Comparison of ENCODE assay signal across 26 mouse cellular contexts in genomic region chr1:52620442-52620841, GRCm38 (mm10).
"Had no signal": no experiment of that assay in that cellular context is flagged by ENCODE, and none has a peak within 500 bp of the region (broad histone marks: within the 10 kb centered on the region; RNA-seq: fewer than 3 reads in every experiment).

No protein-coding gene starts in this region.

- H3K4me1 ChIP-seq: embryonic facial prominence, embryonic 10.5 days; embryonic facial prominence, embryonic 12.5 days; embryonic facial prominence, embryonic 13.5 days; embryonic facial prominence, embryonic 15.5 days; forebrain, embryonic 10.5 days; forebrain, embryonic 12.5 days; forebrain, embryonic 13.5 days; forebrain, embryonic 15.5 days; heart, embryonic 10.5 days had no signal

- H3K27ac ChIP-seq: embryonic facial prominence, embryonic 10.5 days; embryonic facial prominence, embryonic 12.5 days; embryonic facial prominence, embryonic 13.5 days; embryonic facial prominence, embryonic 15.5 days; forebrain, embryonic 10.5 days; forebrain, embryonic 12.5 days; forebrain, embryonic 13.5 days; forebrain, embryonic 15.5 days; gastrocnemius, adult 2 months; heart, adult 2 months; heart, embryonic 10.5 days had no signal

- H3K9me3 ChIP-seq: embryonic facial prominence, embryonic 10.5 days; embryonic facial prominence, embryonic 12.5 days; embryonic facial prominence, embryonic 13.5 days; embryonic facial prominence, embryonic 15.5 days; forebrain, embryonic 10.5 days; forebrain, embryonic 12.5 days; forebrain, embryonic 13.5 days; forebrain, embryonic 15.5 days; heart, embryonic 10.5 days had no signal

- ATAC-seq: forebrain, embryonic 13.5 days; forebrain, embryonic 14.5 days; forebrain, embryonic 15.5 days; forebrain, embryonic 16.5 days; forebrain, postnatal 0 days had no signal

- H3K4me2 ChIP-seq: embryonic facial prominence, embryonic 12.5 days; embryonic facial prominence, embryonic 13.5 days; embryonic facial prominence, embryonic 15.5 days; forebrain, embryonic 12.5 days; forebrain, embryonic 13.5 days; forebrain, embryonic 15.5 days had no signal

- H3K4me3 ChIP-seq: embryonic facial prominence, embryonic 10.5 days; embryonic facial prominence, embryonic 12.5 days; embryonic facial prominence, embryonic 13.5 days; embryonic facial prominence, embryonic 15.5 days; erythroblast, embryonic 14.5 days; forebrain, embryonic 10.5 days; forebrain, embryonic 12.5 days; forebrain, embryonic 13.5 days; forebrain, embryonic 15.5 days; gastrocnemius, adult 2 months; heart, adult 2 months; heart, embryonic 10.5 days had no signal

- DNase-seq: cerebellum, adult 9-11 months; cerebellum, postnatal 10 days; cerebellum, postnatal 14 days; cerebellum, postnatal 25 days; cerebellum, postnatal 36 days; embryo, embryonic 11 days; forebrain, postnatal 0 days; gastrocnemius, adult 2 months; gastrocnemius, postnatal 10 days; gastrocnemius, postnatal 14 days; gastrocnemius, postnatal 25 days; gastrocnemius, postnatal 36 days; heart, adult 18-20 months; heart, adult 2 months had no signal

- H3K9ac ChIP-seq: embryonic facial prominence, embryonic 12.5 days; embryonic facial prominence, embryonic 13.5 days; embryonic facial prominence, embryonic 15.5 days; forebrain, embryonic 12.5 days; forebrain, embryonic 13.5 days; forebrain, embryonic 15.5 days; forebrain, postnatal 0 days had no signal

- H3K27me3 ChIP-seq: embryonic facial prominence, embryonic 12.5 days; embryonic facial prominence, embryonic 13.5 days; embryonic facial prominence, embryonic 15.5 days; forebrain, embryonic 12.5 days; forebrain, embryonic 13.5 days; forebrain, embryonic 15.5 days had no signal

- H3K36me3 ChIP-seq: embryonic facial prominence, embryonic 10.5 days; embryonic facial prominence, embryonic 12.5 days; embryonic facial prominence, embryonic 13.5 days; embryonic facial prominence, embryonic 15.5 days; forebrain, embryonic 10.5 days; forebrain, embryonic 12.5 days; forebrain, embryonic 15.5 days; heart, embryonic 10.5 days had no signal
